Mouse (Mus musculus) spleen, postnatal 0 days (tissue): ENCODE measurements around the gene Spock3. TPM values are rescaled to one million over a fixed set of nuclear protein-coding genes. Genes with fewer than 3 reads are reported as not detected.

Source experiments
- polyA plus RNA-seq: library from polyadenylated mRNA; unstranded; fragments of >200 nt; fragmentation: Nextera tagmentation; extraction: Ambion mirVana; gene quantifications from 2 replicates; pipeline ENCODE4 v1.2.1, GENCODE M21; 2015

Gene Spock3
- 0.78 and 1.4 TPM in 2 replicates for polyA plus RNA-seq

GRCm38 (mm10) chr8:62950709-62951108 lies at the start of gene Spock3:
Spock3 (plus strand) TSS chr8:62951009.

